Mouse (Mus musculus) monocyte, adult 5-6 weeks (primary cell): ENCODE measurements around the gene Eif4h. TPM values are rescaled to one million over a fixed set of nuclear protein-coding genes. Genes with fewer than 3 reads are reported as not detected.

ENCODE experiments used
- ATAC-seq: fragments of 153-309, 156-312 bp; replicated peaks from 2 replicates; pipeline ENCODE4 v1.8.0; 2017; ENCODE audit warnings: mild to moderate bottlenecking; ENCODE audit not compliant: low TSS enrichment, insufficient number of reproducible peaks, severe bottlenecking, poor library complexity, low FRiP score
- total RNA-seq: library from RNA; stranded (forward); fragments of 200-1000, 200-491, 200-594 nt; gene quantifications from 3 replicates; pipeline ENCODE4 v1.2.3, GENCODE M21; 2017

Gene Eif4h
- total RNA-seq, 1 experiment from 2014 or later: 269 TPM

- ATAC-seq: peak; percentile 67
Measured at GRCm38 (mm10) chr5:134614802-134615201, 24.5 kb downstream of the Eif4h start, which contains the start of gene Lat2. Lat2 (minus strand) TSS chr5:134615025.

- ATAC-seq: peak; percentile 19
Measured at GRCm38 (mm10) chr5:134614296-134614695, 25.0 kb downstream of the Eif4h start.

- peak; percentile 37; the same call in 1 of the 2 replicates for ATAC-seq
Measured at GRCm38 (mm10) chr5:134613727-134614126, 25.6 kb downstream of the Eif4h start.

- no peak for ATAC-seq
Measured at GRCm38 (mm10) chr5:134611810-134612521, 27.3 kb downstream of the Eif4h start.

- no peak for ATAC-seq
Measured at GRCm38 (mm10) chr5:134609916-134610643, 29.2 kb downstream of the Eif4h start.

- peak; percentile 91 for ATAC-seq
Measured at GRCm38 (mm10) chr5:134607121-134607520, 32.2 kb downstream of the Eif4h start.

GRCm38 (mm10) chr5:134606314-134606713 is 33.0 kb downstream of the Eif4h start:
- ATAC-seq: no peak

GRCm38 (mm10) chr5:134604376-134604775 is 34.9 kb downstream of the Eif4h start:
- ATAC-seq: no peak

GRCm38 (mm10) chr5:134597711-134598110 is 41.6 kb downstream of the Eif4h start:
- no peak for ATAC-seq

GRCm38 (mm10) chr5:134593093-134593492 is 46.2 kb downstream of the Eif4h start:
- ATAC-seq: no peak

- no peak for ATAC-seq
Measured at GRCm38 (mm10) chr5:134592026-134592581, 47.2 kb downstream of the Eif4h start.

- no peak; the same call in 1 of the 2 replicates for ATAC-seq
Measured at GRCm38 (mm10) chr5:134589900-134590299, 49.4 kb downstream of the Eif4h start.

- ATAC-seq: no peak
Measured at GRCm38 (mm10) chr5:134584798-134585197, 54.5 kb downstream of the Eif4h start.

- ATAC-seq: no peak
Measured at GRCm38 (mm10) chr5:134583884-134584213, 55.4 kb downstream of the Eif4h start.

GRCm38 (mm10) chr5:134583006-134583883 is 56.0 kb downstream of the Eif4h start:
- ATAC-seq: no peak

- ATAC-seq: peak; percentile 98
Measured at GRCm38 (mm10) chr5:134582221-134582907, 56.9 kb downstream of the Eif4h start.

GRCm38 (mm10) chr5:134581146-134581545 is 58.1 kb downstream of the Eif4h start, which contains the start of gene Rfc2:
Rfc2 (plus strand) TSS chr5:134581366.
- no peak for ATAC-seq

- no peak for ATAC-seq
Measured at GRCm38 (mm10) chr5:134579135-134579534, 60.2 kb downstream of the Eif4h start.
